Mouse (Mus musculus) myocyte (in vitro differentiated cells): ENCODE data around the gene Lats1. TPM values are rescaled to one million over a fixed set of nuclear protein-coding genes. Genes with fewer than 3 reads are reported as not detected.

Source experiments
- H3K27me3 ChIP-seq: one replicate; pipeline ENCODE4 v1.6.1; 2011; ENCODE audit not compliant: control insufficient read depth, insufficient read depth, insufficient read length
- H3K36me3 ChIP-seq: one replicate; pipeline ENCODE4 v1.6.1; 2011; ENCODE audit not compliant: control insufficient read depth, insufficient read depth
- H3K4me2 ChIP-seq: one replicate; pipeline ENCODE4 v1.6.1; 2011; ENCODE audit warnings: low read depth, control low read depth
- H3K4me3 ChIP-seq: one replicate; pipeline ENCODE4 v1.5.1; 2011; ENCODE audit warnings: mild to moderate bottlenecking, control low read depth, moderate library complexity
- H3K79me2 ChIP-seq: one replicate; pipeline ENCODE4 v1.6.1; 2011; ENCODE audit not compliant: control insufficient read depth, insufficient read depth
- H3ac ChIP-seq: one replicate; pipeline ENCODE4 v1.6.1; 2011; ENCODE audit not compliant: control insufficient read depth, insufficient read length
- CEBPB ChIP-seq: IDR thresholded peaks from 2 replicates; pipeline ENCODE4 v1.6.1; 2011; ENCODE audit warnings: mild to moderate bottlenecking, moderate library complexity; ENCODE audit not compliant: poor library complexity, insufficient read depth, severe bottlenecking
- E2F4 ChIP-seq: IDR thresholded peaks from one replicate; pipeline ENCODE4 v1.6.1; 2011; ENCODE audit warnings: mild to moderate bottlenecking, control low read depth, moderate library complexity; ENCODE audit not compliant: insufficient read depth
- MAX ChIP-seq: IDR thresholded peaks from one replicate; pipeline ENCODE4 v1.6.1; 2011; ENCODE audit warnings: low read depth, mild to moderate bottlenecking, control low read depth
- MYOD1 ChIP-seq, 3 experiments: IDR thresholded peaks; one replicate each; pipeline ENCODE4 v1.6.1; 2011; ENCODE audit warnings: control low read depth in 2 of 3, low read depth in 2 of 3, mild to moderate bottlenecking in 2 of 3, moderate library complexity in 1 of 3; ENCODE audit not compliant: insufficient read length in 2 of 3, control insufficient read depth in 1 of 3
- MYOG ChIP-seq, 3 experiments: IDR thresholded peaks; one replicate each; pipeline ENCODE4 v1.6.1; 2011; ENCODE audit warnings: control low read depth in 2 of 3, low read depth in 2 of 3, mild to moderate bottlenecking in 2 of 3; ENCODE audit not compliant: insufficient read length in 2 of 3, control insufficient read depth in 1 of 3, insufficient read depth in 1 of 3
- POLR2A ChIP-seq: IDR thresholded peaks from one replicate; pipeline ENCODE4 v1.6.1; 2011; ENCODE audit warnings: low read depth, mild to moderate bottlenecking, control low read depth, moderate library complexity; ENCODE audit not compliant: insufficient read length
- POLR2AphosphoS2 ChIP-seq: IDR thresholded peaks from one replicate; pipeline ENCODE4 v1.6.1; 2011; ENCODE audit warnings: low read depth, control low read depth; ENCODE audit not compliant: insufficient read length
- REST ChIP-seq: IDR thresholded peaks from one replicate; pipeline ENCODE4 v1.6.1; 2011; ENCODE audit warnings: mild to moderate bottlenecking, control low read depth, moderate library complexity; ENCODE audit not compliant: insufficient read depth, insufficient read length
- SRF ChIP-seq: IDR thresholded peaks from one replicate; pipeline ENCODE4 v1.6.1; 2011; ENCODE audit warnings: low read depth; ENCODE audit not compliant: control insufficient read depth, insufficient read length
- TCF12 ChIP-seq: IDR thresholded peaks from one replicate; pipeline ENCODE4 v1.6.1; 2011; ENCODE audit warnings: mild to moderate bottlenecking, control low read depth; ENCODE audit not compliant: poor library complexity, insufficient read depth, severe bottlenecking
- TCF3 ChIP-seq: IDR thresholded peaks from one replicate; pipeline ENCODE4 v1.6.1; 2011; ENCODE audit warnings: low read depth, control low read depth; ENCODE audit not compliant: insufficient read length
- USF1 ChIP-seq: IDR thresholded peaks from one replicate; pipeline ENCODE4 v1.6.1; 2011; ENCODE audit warnings: low read depth, mild to moderate bottlenecking, control low read depth, moderate library complexity
- polyA plus RNA-seq: library from polyadenylated mRNA; unstranded; fragments of >200 nt; fragmentation: generic; extraction: Trizol; gene quantifications from one replicate; pipeline ENCODE4 v1.2.1, GENCODE M21; 2012; ENCODE audit warnings: missing spikeins

Lats1 gene
- polyA plus RNA-seq, 1 experiment: 5.0 TPM

- Histone ChIP-seq H3K27me3 (no peaks in the 10 kb centered on the region), H3K4me2 (peak overlapping the region; percentile 84), H3K79me2 (peaks cover 62% of the 10 kb centered on the region), H3ac (peak overlapping the region; percentile 66), H3K4me3 (peak overlapping the region; percentile 91), H3K36me3 (no peaks in the 10 kb centered on the region)
- TF ChIP-seq MYOD1 (IDR thresholded peaks at IDR 0.05; ENCODE audit: control insufficient read depth in 1 of 3, insufficient read length in 2 of 3, low read depth in 2 of 3): peak in 2 of 3 experiments; percentile 32 to 49
- no peak for TF ChIP-seq REST
- TF ChIP-seq USF1: no peak
- TF ChIP-seq SRF: peak; percentile 5
- no peak for TF ChIP-seq E2F4
- no peak for TF ChIP-seq MAX
- TF ChIP-seq POLR2A: no peak
- TF ChIP-seq MYOG (IDR thresholded peaks at IDR 0.05; ENCODE audit: control insufficient read depth in 1 of 3, insufficient read depth in 1 of 3, insufficient read length in 2 of 3, low read depth in 2 of 3): peak in 2 of 3 experiments; percentile 54 to 62
These were observed 18.4 kb upstream of the Lats1 start for GRCm38 (mm10) chr10:7662471-7663141.

- peak overlapping the region; percentile 91 for H3K4me3 ChIP-seq
- H3K79me2 ChIP-seq: peaks cover 62% of the 10 kb centered on the region
- peak; percentile 98 for TF ChIP-seq POLR2AphosphoS2
- peak in 2 of 3 experiments; percentile 70 to 76 for TF ChIP-seq MYOD1 (IDR thresholded peaks at IDR 0.05; ENCODE audit: control insufficient read depth in 1 of 3, insufficient read length in 2 of 3, low read depth in 2 of 3)
- no peak for TF ChIP-seq TCF12
- TF ChIP-seq CEBPB: no peak
- TF ChIP-seq SRF: peak; percentile 14
- peak; percentile 3 to 75 (median 72) for TF ChIP-seq MYOG (IDR thresholded peaks at IDR 0.05; ENCODE audit: control insufficient read depth in 1 of 3, insufficient read depth in 1 of 3, insufficient read length in 2 of 3, low read depth in 2 of 3)
- TF ChIP-seq E2F4: peak; percentile 49
- peak; percentile 29 for TF ChIP-seq REST
- no peak for TF ChIP-seq USF1
- no peak for TF ChIP-seq MAX
- TF ChIP-seq POLR2A: peak; percentile 99
- no peak for TF ChIP-seq TCF3
- H3K4me2 ChIP-seq: peak overlapping the region; percentile 98
- no peaks in the 10 kb centered on the region for H3K36me3 ChIP-seq
- H3K27me3 ChIP-seq: no peaks in the 10 kb centered on the region
- H3ac ChIP-seq: peak overlapping the region; percentile 66
These were observed 17.6 kb upstream of the Lats1 start for GRCm38 (mm10) chr10:7663159-7664026.

GRCm38 (mm10) chr10:7664027-7664526 is 16.9 kb upstream of the Lats1 start:
- H3K79me2 ChIP-seq: peaks cover 57% of the 10 kb centered on the region
- no peaks in the 10 kb centered on the region for H3K36me3 ChIP-seq
- TF ChIP-seq POLR2AphosphoS2 (no peak), E2F4 (no peak), TCF12 (no peak), CEBPB (no peak), USF1 (no peak), REST (no peak), MYOD1 (IDR thresholded peaks at IDR 0.05; ENCODE audit: control insufficient read depth in 1 of 3, insufficient read length in 2 of 3, low read depth in 2 of 3) (no peak), MYOG (IDR thresholded peaks at IDR 0.05; ENCODE audit: control insufficient read depth in 1 of 3, insufficient read depth in 1 of 3, insufficient read length in 2 of 3, low read depth in 2 of 3) (no peak), TCF3 (no peak), SRF (no peak), MAX (no peak), POLR2A (no peak)
- H3K4me3 ChIP-seq: peak overlapping the region; percentile 91
- no peaks in the 10 kb centered on the region for H3K27me3 ChIP-seq
- H3ac ChIP-seq: peak overlapping the region; percentile 66
- peak overlapping the region; percentile 98 for H3K4me2 ChIP-seq

GRCm38 (mm10) chr10:7664889-7665288 is 16.1 kb upstream of the Lats1 start:
- Histone ChIP-seq H3K4me3 (no peak overlapping the region), H3ac (no peak overlapping the region), H3K4me2 (no peak overlapping the region), H3K27me3 (no peaks in the 10 kb centered on the region), H3K36me3 (no peaks in the 10 kb centered on the region), H3K79me2 (peaks cover 49% of the 10 kb centered on the region)
- TF ChIP-seq TCF12 (no peak), CEBPB (no peak), REST (no peak), POLR2AphosphoS2 (no peak), MYOD1 (IDR thresholded peaks at IDR 0.05; ENCODE audit: control insufficient read depth in 1 of 3, insufficient read length in 2 of 3, low read depth in 2 of 3) (no peak), MAX (no peak), MYOG (IDR thresholded peaks at IDR 0.05; ENCODE audit: control insufficient read depth in 1 of 3, insufficient read depth in 1 of 3, insufficient read length in 2 of 3, low read depth in 2 of 3) (no peak), E2F4 (no peak), USF1 (no peak), POLR2A (no peak), TCF3 (no peak), SRF (no peak)
